Mouse (Mus musculus) stomach, postnatal 0 days (tissue): Measurements from ENCODE around the gene Apol9a. TPM values are rescaled to one million over a fixed set of nuclear protein-coding genes. Genes with fewer than 3 reads are reported as not detected.

Experiments used
- ATAC-seq: fragments of 200-750 bp; cut with Nextera tagmentation; 2 replicates; pipeline ENCODE4 v1.8.0; 2017; ENCODE audit not compliant: low FRiP score, low TSS enrichment
- DNase-seq: peaks from one replicate; pipeline ENCODE4 v3.0.0-alpha.2; 2016; ENCODE audit warnings: low spot score
- H3K27ac ChIP-seq: fragments of 300-500 bp; sonication (generic); replicated peaks from 2 replicates; pipeline ENCODE4 v1.5.1; 2014; ENCODE audit warnings: mild to moderate bottlenecking, control low read depth
- H3K27me3 ChIP-seq: fragments of 300-500 bp; sonication (generic); 2 replicates; pipeline ENCODE4 v1.6.1; 2014; ENCODE audit warnings: low read length; ENCODE audit not compliant: control insufficient read depth, insufficient read depth
- H3K36me3 ChIP-seq: fragments of 300-500 bp; sonication (generic); 2 replicates; pipeline ENCODE4 v1.6.1; 2014; ENCODE audit warnings: low read length, mixed read lengths; ENCODE audit not compliant: control insufficient read depth, insufficient read depth
- H3K4me1 ChIP-seq: fragments of 300-500 bp; sonication (generic); replicated peaks from 2 replicates; pipeline ENCODE4 v1.6.1; 2014; ENCODE audit warnings: antibody characterized with exemption; ENCODE audit not compliant: control insufficient read depth, insufficient read depth
- H3K4me2 ChIP-seq: fragments of 300-500 bp; sonication (generic); replicated peaks from 2 replicates; pipeline ENCODE4 v1.6.1; 2014; ENCODE audit warnings: low read depth, mild to moderate bottlenecking, control low read depth, moderate library complexity
- H3K4me3 ChIP-seq: fragments of 300-500 bp; sonication (generic); 2 replicates; pipeline ENCODE4 v1.5.1; 2014; ENCODE audit warnings: low read depth, low read length, control low read depth
- H3K9ac ChIP-seq: fragments of 300-500 bp; sonication (generic); 2 replicates; pipeline ENCODE4 v1.6.1; 2014; ENCODE audit warnings: mild to moderate bottlenecking, low read length, control low read depth, mixed read lengths
- H3K9me3 ChIP-seq: fragments of 300-500 bp; sonication (generic); 2 replicates; pipeline ENCODE4 v1.6.1; 2016; ENCODE audit warnings: low read length; ENCODE audit not compliant: control insufficient read depth
- CTCF ChIP-seq: IDR thresholded peaks from 2 replicates; pipeline ENCODE4 v1.5.1; 2016; ENCODE audit warnings: antibody characterized with exemption, low read depth, mild to moderate bottlenecking, moderate library complexity
- EP300 ChIP-seq: optimal IDR thresholded peaks from 2 replicates; pipeline ENCODE3; 2016; ENCODE audit warnings: antibody characterized with exemption
- WGBS: fragments of 180-500 bp; shearing (Covaris S2); extraction: QIAGEN DNeasy Blood & Tissue Kit; methylation state at CpG from one replicate; pipeline ENCODE4 v1.1.7; 2014; 5-methylcytosine and 5-hydroxymethylcytosine counted together
- polyA plus RNA-seq: library from polyadenylated mRNA; unstranded; fragments of >200 nt; fragmentation: Nextera tagmentation; extraction: Ambion mirVana; gene quantifications from 2 replicates; pipeline ENCODE4 v1.2.1, GENCODE M21; 2015

Apol9a gene
- polyA plus RNA-seq, 1 experiment from 2014 or later, result 3.1 TPM

DNA sequence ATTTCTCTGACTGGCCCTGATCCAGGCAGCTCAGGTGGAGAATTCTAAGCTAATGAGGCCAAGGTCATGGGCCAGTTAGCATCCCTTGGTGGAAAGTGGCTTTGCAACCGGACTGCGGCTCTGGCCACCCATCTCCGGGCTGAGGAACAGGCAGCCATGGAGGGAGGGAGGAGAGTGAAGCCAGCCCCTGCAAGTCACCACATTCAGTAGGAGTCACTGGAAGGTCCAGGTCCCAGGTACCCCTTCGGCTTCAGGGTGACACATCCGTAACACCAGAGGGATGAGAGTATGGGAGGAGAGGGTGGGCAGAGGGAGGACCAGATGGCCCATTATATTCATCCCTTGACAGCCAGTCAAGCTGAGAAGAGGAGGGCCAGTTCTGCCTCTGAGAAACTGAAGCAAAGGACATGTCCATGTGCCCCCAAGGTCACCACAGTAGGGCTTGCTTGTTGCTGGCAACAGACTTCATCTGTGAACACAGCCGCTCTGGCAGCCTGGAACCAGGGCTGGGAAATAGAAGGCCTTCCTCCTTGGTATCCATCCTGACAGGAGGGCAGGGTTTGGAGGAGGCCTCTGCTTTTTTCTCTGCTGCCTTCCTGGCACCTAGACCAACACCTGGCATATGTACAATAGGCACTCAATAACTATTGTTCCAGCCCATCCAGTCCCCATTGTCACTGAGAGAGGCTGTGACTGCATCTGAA, 55.9 kb downstream of the Apol9a start:
- DNase-seq, result no peak
- TF ChIP-seq CTCF (no peak), EP300 (no peak)

DNA sequence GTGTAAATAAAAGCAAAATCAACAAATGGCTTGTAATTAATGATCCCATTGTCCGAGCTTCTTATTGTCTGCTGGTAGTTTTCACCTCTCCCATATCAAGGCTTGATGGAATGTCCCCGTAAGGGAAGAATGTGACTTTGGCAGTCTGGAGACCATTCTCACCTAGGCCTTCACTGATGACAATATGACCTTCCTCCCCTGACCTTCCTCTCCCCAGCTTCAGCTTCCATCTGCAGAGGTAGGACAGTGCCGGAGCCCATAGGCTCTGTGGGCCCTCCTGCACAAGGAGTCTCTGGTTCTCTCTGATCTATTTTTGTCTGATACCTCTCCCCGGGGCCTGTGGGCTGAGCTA, 56.5 kb downstream of the Apol9a start:
- Histone ChIP-seq H3K4me1 (no peaks in the 10 kb centered on the region), H3K4me3 (no peak overlapping the region), H3K9ac (no peak overlapping the region), H3K4me2 (no peak overlapping the region), H3K36me3 (no peaks in the 10 kb centered on the region), H3K9me3 (no peaks in the 10 kb centered on the region), H3K27me3 (no peaks in the 10 kb centered on the region), H3K27ac (no peak overlapping the region)
- TF ChIP-seq EP300, result no peak
- no peak for TF ChIP-seq CTCF
- DNase-seq (no peak), ATAC-seq (no peak)
- 56% methylated on average over 4 of the region's 4 CpGs for WGBS

More for the DNA sequence above, 55.9 kb downstream of the Apol9a start:
- Histone ChIP-seq H3K4me1 (no peaks in the 10 kb centered on the region), H3K9ac (no peak overlapping the region), H3K27ac (no peak overlapping the region), H3K4me2 (no peak overlapping the region), H3K9me3 (no peaks in the 10 kb centered on the region), H3K4me3 (no peak overlapping the region), H3K27me3 (no peaks in the 10 kb centered on the region), H3K36me3 (no peaks in the 10 kb centered on the region)
- no peak for ATAC-seq
- 75% methylated on average over 6 of the region's 6 CpGs for WGBS

Other genes with a start within 250 kb of the Apol9a start
- gene Rbfox2, start 104.1 kb downstream of the Apol9a start, polyA plus RNA-seq, result 23.2 and 24.4 TPM in 2 replicates
- gene Apol7a, start 12.0 kb downstream of the Apol9a start, polyA plus RNA-seq, result 12.7 and 14.5 TPM in 2 replicates
- gene Apol7b, start 36.4 kb upstream of the Apol9a start, polyA plus RNA-seq, result 0.15 TPM in 1 of 2 replicates, not detected in the other
- gene Apol10a, start 65.9 kb upstream of the Apol9a start, polyA plus RNA-seq, result not detected in 2 replicates
- gene Apol11a, start 97.1 kb upstream of the Apol9a start, polyA plus RNA-seq, result not detected in 2 replicates
- 0.28 and 0.34 TPM in 2 replicates for gene Apol7c, start 122.2 kb upstream of the Apol9a start, polyA plus RNA-seq
- gene 1700025B11Rik, start 150.8 kb upstream of the Apol9a start, polyA plus RNA-seq, result not detected in 2 replicates
- gene Apol10b, start 185.0 kb upstream of the Apol9a start, polyA plus RNA-seq, result 0.38 and 0.50 TPM in 2 replicates
- gene Gm36245, start 188.1 kb upstream of the Apol9a start, polyA plus RNA-seq, result not detected in 2 replicates
- 0.05 and 0.08 TPM in 2 replicates for gene Apol11b, start 232.2 kb upstream of the Apol9a start, polyA plus RNA-seq